Mouse (Mus musculus): ENCODE measurements around the gene Ep400. TPM values are rescaled to one million over a fixed set of nuclear protein-coding genes. Genes with fewer than 3 reads are reported as not detected.
"Not testable (repeated sequence)": the region's sequence is repeated elsewhere in the genome, so short reads cannot be mapped to it uniquely, and the experiment has no call there.

The Ep400 gene
- polyA plus RNA-seq, 1 experiment from 2014 or later, result 29.8 TPM

DNA sequence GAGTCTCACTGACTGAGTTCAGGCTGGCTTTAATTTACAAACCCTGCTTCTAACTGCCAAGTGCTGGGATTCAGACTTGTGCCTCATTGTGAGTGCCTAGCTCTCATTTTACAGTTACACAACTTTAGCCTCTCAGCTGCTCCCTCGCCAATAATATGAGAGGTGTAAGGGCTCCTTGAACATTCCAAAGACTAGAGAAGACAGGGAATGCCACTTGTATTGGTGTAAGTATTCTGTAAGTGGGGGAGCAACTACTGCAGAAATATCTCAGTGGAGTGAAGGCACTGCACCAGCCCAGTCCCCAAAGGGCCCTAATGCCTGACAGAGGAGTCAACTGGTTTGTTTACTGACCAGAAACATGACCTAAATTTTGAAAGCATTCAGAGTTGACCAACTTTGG lies 42.7 kb downstream of the Ep400 start:
- Histone ChIP-seq H3K27ac (no peak overlapping the region), H3K4me3 (replicated peaks) (no peak overlapping the region), H3K36me3 (peaks cover 48% of the 10 kb centered on the region), H3K27me3 (replicated peaks) (no peaks in the 10 kb centered on the region), H3K4me1 (no peaks in the 10 kb centered on the region), H3K4me2 (no peak overlapping the region), H3K9me3 (no peaks in the 10 kb centered on the region), H3K9ac (no peak overlapping the region)
- ATAC-seq (ENCODE audit: insufficient read depth, low FRiP score, low read depth), result no peak
- 95% methylated on average over 1 of the region's 1 CpGs for whole genome bisulfite sequencing

- no peak overlapping the region for H3K4me2 ChIP-seq
- no peak for ATAC-seq (ENCODE audit: insufficient read depth, low FRiP score, low read depth)
- H3K27ac ChIP-seq, result no peak overlapping the region
- no peaks in the 10 kb centered on the region for H3K4me1 ChIP-seq
- H3K4me3 ChIP-seq (replicated peaks), result no peak overlapping the region
- H3K36me3 ChIP-seq, result peaks cover 48% of the 10 kb centered on the region
- H3K9ac ChIP-seq, result no peak overlapping the region
- 84% methylated on average over 2 of the region's 2 CpGs for WGBS
- no peaks in the 10 kb centered on the region for H3K9me3 ChIP-seq
- H3K27me3 ChIP-seq (replicated peaks), result no peaks in the 10 kb centered on the region
These were observed 47.0 kb downstream of the Ep400 start for GRCm38 (mm10) chr5:110723543-110723942.

- 86% methylated on average over 1 of the region's 1 CpGs for WGBS
- not testable (repeated sequence) for H3K9ac ChIP-seq, H3K4me2 ChIP-seq
These were observed 49.1 kb downstream of the Ep400 start for GRCm38 (mm10) chr5:110721463-110721862.

DNA sequence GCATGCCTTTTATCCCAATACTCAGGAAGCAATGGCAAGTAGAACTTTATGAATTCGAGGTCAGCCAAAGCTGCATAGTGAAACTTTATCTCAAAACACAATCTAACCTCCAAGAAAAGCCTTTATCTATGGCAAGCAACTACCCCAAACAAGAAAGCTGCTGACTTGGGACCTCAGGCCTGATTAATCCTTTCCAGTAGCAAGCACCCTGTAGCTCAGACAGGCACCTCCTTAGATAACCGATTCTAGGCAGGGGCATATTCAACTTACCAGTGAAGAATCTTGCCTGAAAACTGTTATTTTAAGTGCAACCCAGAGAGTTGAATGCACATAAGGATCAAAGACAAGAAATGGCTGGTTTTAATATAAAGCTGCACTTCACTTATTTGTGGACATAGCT lies 59.1 kb downstream of the Ep400 start:
- Histone ChIP-seq H3K27ac (no peak overlapping the region), H3K27me3 (replicated peaks) (no peaks in the 10 kb centered on the region), H3K36me3 (peaks cover 33% of the 10 kb centered on the region), H3K4me2 (no peak overlapping the region), H3K4me1 (no peaks in the 10 kb centered on the region), H3K9me3 (no peaks in the 10 kb centered on the region), H3K4me3 (replicated peaks) (no peak overlapping the region), H3K9ac (no peak overlapping the region)
- no peak for ATAC-seq (ENCODE audit: insufficient read depth, low FRiP score, low read depth)
- 82% methylated on average over 2 of the region's 2 CpGs for WGBS

More at GRCm38 (mm10) chr5:110721463-110721862, 49.1 kb downstream of the Ep400 start:
- not testable (repeated sequence) for ATAC-seq (ENCODE audit: insufficient read depth, low FRiP score, low read depth); H3K27me3 ChIP-seq (replicated peaks); H3K9me3 ChIP-seq; H3K27ac ChIP-seq; H3K4me1 ChIP-seq; H3K4me3 ChIP-seq (replicated peaks)
- peaks cover 49% of the 10 kb centered on the region for H3K36me3 ChIP-seq

- H3K4me1 ChIP-seq, result no peaks in the 10 kb centered on the region
- peaks cover 49% of the 10 kb centered on the region for H3K36me3 ChIP-seq
These were observed 61.3 kb downstream of the Ep400 start for GRCm38 (mm10) chr5:110709256-110709655.

DNA sequence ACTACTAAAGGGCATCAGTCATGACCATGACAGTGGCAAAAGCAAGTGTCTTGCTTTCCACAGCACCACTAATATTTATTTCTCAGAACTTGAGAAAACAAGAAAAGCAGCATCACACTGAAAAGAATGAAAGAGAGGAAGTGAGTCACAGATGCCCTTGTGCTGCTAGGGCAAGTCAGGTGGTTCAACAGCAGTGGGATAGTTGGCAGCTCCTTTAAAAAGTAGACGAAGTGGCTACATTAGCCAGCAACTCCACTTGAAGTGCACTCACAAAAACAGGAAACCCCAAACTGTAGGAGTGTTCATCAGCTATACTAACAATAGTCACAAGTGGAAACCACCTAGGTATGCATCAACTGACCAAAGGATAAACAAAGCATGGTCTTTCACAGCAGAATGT lies 66.5 kb downstream of the Ep400 start:
- ATAC-seq (ENCODE audit: insufficient read depth, low FRiP score, low read depth), result no peak
- H3K9me3 ChIP-seq, result no peaks in the 10 kb centered on the region
- H3K27me3 ChIP-seq (replicated peaks), result no peaks in the 10 kb centered on the region
- 62% methylated on average over 1 of the region's 1 CpGs for WGBS
- no peak overlapping the region for H3K4me2 ChIP-seq
- H3K27ac ChIP-seq, result no peak overlapping the region
- no peaks in the 10 kb centered on the region for H3K4me1 ChIP-seq
- H3K36me3 ChIP-seq, result peaks cover 65% of the 10 kb centered on the region
- H3K9ac ChIP-seq, result no peak overlapping the region
- H3K4me3 ChIP-seq (replicated peaks), result no peak overlapping the region

More at GRCm38 (mm10) chr5:110709256-110709655, 61.3 kb downstream of the Ep400 start:
- no peak overlapping the region for H3K4me2 ChIP-seq
- WGBS, result 90% methylated on average over 4 of the region's 4 CpGs
- no peak overlapping the region for H3K27ac ChIP-seq
- ATAC-seq (ENCODE audit: insufficient read depth, low FRiP score, low read depth), result no peak
- H3K27me3 ChIP-seq (replicated peaks), result no peaks in the 10 kb centered on the region
- H3K4me3 ChIP-seq (replicated peaks), result no peak overlapping the region
- no peaks in the 10 kb centered on the region for H3K9me3 ChIP-seq
- H3K9ac ChIP-seq, result no peak overlapping the region

DNA sequence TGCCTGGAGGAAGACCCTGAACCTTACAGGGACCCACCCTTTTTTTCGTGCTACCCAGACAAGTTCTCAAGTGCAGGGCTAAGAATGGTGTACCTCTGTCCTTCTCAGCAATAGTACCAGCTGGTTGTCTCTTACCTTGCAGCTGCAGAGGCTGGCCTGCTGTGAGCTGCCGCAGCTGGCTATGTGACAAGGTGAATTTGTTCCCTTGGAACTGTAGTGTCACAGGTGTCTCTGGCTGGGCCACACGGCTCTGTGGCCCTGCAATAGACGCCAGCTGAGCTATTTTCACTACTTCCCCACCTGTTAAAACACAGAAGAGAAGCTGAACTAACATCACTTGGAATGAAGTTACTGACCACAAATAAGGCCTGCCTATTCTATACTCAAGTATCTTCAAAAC lies 71.9 kb downstream of the Ep400 start:
- WGBS, result 86% methylated on average over 4 of the region's 4 CpGs
- no peak for ATAC-seq (ENCODE audit: insufficient read depth, low FRiP score, low read depth)
- H3K27me3 ChIP-seq (replicated peaks), result no peaks in the 10 kb centered on the region
- H3K9me3 ChIP-seq, result no peaks in the 10 kb centered on the region
- H3K4me2 ChIP-seq, result no peak overlapping the region
- no peak overlapping the region for H3K27ac ChIP-seq
- no peak overlapping the region for H3K4me3 ChIP-seq (replicated peaks)
- H3K9ac ChIP-seq, result no peak overlapping the region
- peaks cover 57% of the 10 kb centered on the region for H3K36me3 ChIP-seq
- H3K4me1 ChIP-seq, result no peaks in the 10 kb centered on the region

DNA sequence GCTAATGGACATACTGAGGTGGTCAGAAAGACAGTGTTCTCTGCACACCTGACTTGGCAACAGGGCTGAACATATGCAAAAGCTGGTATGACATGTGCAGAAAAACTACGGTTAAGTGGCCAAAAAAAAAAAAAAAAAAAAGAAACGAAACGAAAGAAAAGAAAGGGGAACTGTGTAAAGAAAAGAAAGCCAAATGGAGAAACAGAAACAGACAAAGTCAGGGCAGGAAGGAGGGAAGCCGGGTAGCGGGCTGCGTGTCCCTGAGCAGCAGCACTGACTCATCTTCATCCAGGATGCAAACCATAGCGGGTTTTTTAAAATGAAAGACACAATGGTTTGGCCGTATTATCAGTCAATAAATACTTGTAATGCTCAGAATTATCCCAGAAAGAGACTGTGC lies 88.5 kb downstream of the Ep400 start:
- H3K4me1 ChIP-seq, result no peaks in the 10 kb centered on the region
- no peak overlapping the region for H3K27ac ChIP-seq
- H3K36me3 ChIP-seq, result peaks cover 71% of the 10 kb centered on the region
- no peaks in the 10 kb centered on the region for H3K9me3 ChIP-seq
- no peak for ATAC-seq (ENCODE audit: insufficient read depth, low FRiP score, low read depth)
- no peak overlapping the region for H3K4me2 ChIP-seq
- no peak overlapping the region for H3K9ac ChIP-seq
- no peaks in the 10 kb centered on the region for H3K27me3 ChIP-seq (replicated peaks)
- WGBS, result 95% methylated on average over 8 of the region's 8 CpGs
- H3K4me3 ChIP-seq (replicated peaks), result no peak overlapping the region

GRCm38 (mm10) chr5:110665486-110666121 lies 104.9 kb downstream of the Ep400 start:
- Histone ChIP-seq H3K4me1 (no peaks in the 10 kb centered on the region), H3K9ac (no peak overlapping the region), H3K36me3 (peaks cover 68% of the 10 kb centered on the region), H3K9me3 (no peaks in the 10 kb centered on the region), H3K4me2 (no peak overlapping the region), H3K27ac (no peak overlapping the region), H3K4me3 (replicated peaks) (no peak overlapping the region), H3K27me3 (replicated peaks) (no peaks in the 10 kb centered on the region)
- WGBS, result 69% methylated on average over 6 of the region's 6 CpGs
- no peak for ATAC-seq (ENCODE audit: insufficient read depth, low FRiP score, low read depth)

DNA sequence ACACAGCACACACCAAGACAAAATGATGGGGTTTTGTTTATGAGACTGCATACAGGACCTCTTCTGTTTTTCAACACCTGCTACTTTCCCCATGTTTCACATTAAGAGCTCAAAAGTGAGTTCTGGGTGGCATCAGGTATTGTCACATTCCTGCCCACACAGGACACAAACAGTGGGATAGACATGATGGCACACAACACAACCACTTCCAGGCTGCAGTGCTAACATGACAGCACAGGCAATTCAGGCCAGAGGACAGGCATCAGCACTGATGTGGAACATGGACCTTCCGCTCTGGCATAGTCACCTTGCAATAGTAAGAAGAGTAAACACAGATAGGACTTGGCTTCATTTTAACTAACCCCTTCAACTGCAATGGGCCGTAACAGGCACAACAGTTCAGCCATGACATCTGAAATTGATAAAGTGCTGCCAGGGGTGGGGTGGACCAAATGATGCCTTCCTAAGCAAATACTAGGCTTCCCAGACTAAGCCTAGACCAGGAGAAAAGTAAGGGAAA lies 105.7 kb downstream of the Ep400 start:
- H3K9ac ChIP-seq, result no peak overlapping the region
- no peak overlapping the region for H3K4me2 ChIP-seq
- no peak overlapping the region for H3K27ac ChIP-seq
- H3K4me1 ChIP-seq, result no peaks in the 10 kb centered on the region
- H3K36me3 ChIP-seq, result peaks cover 61% of the 10 kb centered on the region
- WGBS, result 87% methylated on average over 2 of the region's 2 CpGs
- no peak for ATAC-seq (ENCODE audit: insufficient read depth, low FRiP score, low read depth)
- H3K9me3 ChIP-seq, result no peaks in the 10 kb centered on the region
- no peaks in the 10 kb centered on the region for H3K27me3 ChIP-seq (replicated peaks)
- H3K4me3 ChIP-seq (replicated peaks), result no peak overlapping the region

GRCm38 (mm10) chr5:110664041-110664440 lies 106.5 kb downstream of the Ep400 start:
- ATAC-seq (ENCODE audit: insufficient read depth, low FRiP score, low read depth), result no peak
- WGBS, result 95% methylated on average over 2 of the region's 2 CpGs
- H3K4me3 ChIP-seq (replicated peaks), result no peak overlapping the region
- no peak overlapping the region for H3K27ac ChIP-seq
- no peaks in the 10 kb centered on the region for H3K9me3 ChIP-seq
- no peak overlapping the region for H3K4me2 ChIP-seq
- H3K36me3 ChIP-seq, result peaks cover 62% of the 10 kb centered on the region
- no peaks in the 10 kb centered on the region for H3K4me1 ChIP-seq
- H3K27me3 ChIP-seq (replicated peaks), result no peaks in the 10 kb centered on the region
- H3K9ac ChIP-seq, result no peak overlapping the region

- H3K4me1 ChIP-seq, result no peaks in the 10 kb centered on the region
- no peak overlapping the region for H3K4me2 ChIP-seq
- no peaks in the 10 kb centered on the region for H3K27me3 ChIP-seq (replicated peaks)
- H3K4me3 ChIP-seq (replicated peaks), result no peak overlapping the region
- H3K9ac ChIP-seq, result no peak overlapping the region
- H3K9me3 ChIP-seq, result no peaks in the 10 kb centered on the region
- H3K27ac ChIP-seq, result no peak overlapping the region
- ATAC-seq (ENCODE audit: insufficient read depth, low FRiP score, low read depth), result no peak
- peaks cover 54% of the 10 kb centered on the region for H3K36me3 ChIP-seq
These were observed 110.8 kb downstream of the Ep400 start for GRCm38 (mm10) chr5:110659682-110660081.
